Mouse (Mus musculus): ENCODE measurements around the gene BC024978.

The BC024978 gene

GRCm38 (mm10) chr7:27195681-27196611 is at the start of gene BC024978, which contains the start of gene Snrpa:
TSS of gene BC024978 (plus strand) at chr7:27195781.
TSS of gene Snrpa (minus strand) at chr7:27196271.
- DNase-seq (ENCODE audit: low read depth in 1 of 2, low spot score in 2 of 2): peak; percentile 91 to 97

GRCm38 (mm10) chr7:27153205-27153764 is 42.3 kb upstream of the BC024978 start, which contains the start of gene Cyp2t4:
TSS of gene Cyp2t4 (plus strand) at chr7:27153714.
- no peak for DNase-seq (ENCODE audit: low read depth in 1 of 2, low spot score in 2 of 2)

GRCm38 (mm10) chr7:27156005-27156404 is 39.6 kb upstream of the BC024978 start:
- DNase-seq (ENCODE audit: low read depth in 1 of 2, low spot score in 2 of 2): no peak

- DNase-seq (ENCODE audit: low read depth in 1 of 2, low spot score in 2 of 2): no peak
Observed at GRCm38 (mm10) chr7:27158171-27158570, 37.4 kb upstream of the BC024978 start.

- DNase-seq (ENCODE audit: low read depth in 1 of 2, low spot score in 2 of 2): no peak
Observed at GRCm38 (mm10) chr7:27159256-27159655, 36.3 kb upstream of the BC024978 start.

- peak; percentile 48 to 73 for DNase-seq (ENCODE audit: low read depth in 1 of 2, low spot score in 2 of 2)
Observed at GRCm38 (mm10) chr7:27159882-27160281, 35.7 kb upstream of the BC024978 start.

GRCm38 (mm10) chr7:27160921-27161320 is 34.7 kb upstream of the BC024978 start:
- DNase-seq (ENCODE audit: low read depth in 1 of 2, low spot score in 2 of 2): no peak

- DNase-seq (ENCODE audit: low read depth in 1 of 2, low spot score in 2 of 2): no peak
Observed at GRCm38 (mm10) chr7:27161744-27162143, 33.8 kb upstream of the BC024978 start.

GRCm38 (mm10) chr7:27162780-27163449 is 32.7 kb upstream of the BC024978 start:
- DNase-seq (ENCODE audit: low read depth in 1 of 2, low spot score in 2 of 2): no peak

- DNase-seq (ENCODE audit: low read depth in 1 of 2, low spot score in 2 of 2): no peak
Observed at GRCm38 (mm10) chr7:27163450-27163805, 32.2 kb upstream of the BC024978 start.

- DNase-seq (ENCODE audit: low read depth in 1 of 2, low spot score in 2 of 2): no peak
Observed at GRCm38 (mm10) chr7:27164112-27164947, 31.3 kb upstream of the BC024978 start.

- no peak for DNase-seq (ENCODE audit: low read depth in 1 of 2, low spot score in 2 of 2)
Observed at GRCm38 (mm10) chr7:27165007-27165655, 30.4 kb upstream of the BC024978 start.

- no peak for DNase-seq (ENCODE audit: low read depth in 1 of 2, low spot score in 2 of 2)
Observed at GRCm38 (mm10) chr7:27165696-27166095, 29.9 kb upstream of the BC024978 start.

- peak; percentile 40 to 65 for DNase-seq (ENCODE audit: low read depth in 1 of 2, low spot score in 2 of 2)
Observed at GRCm38 (mm10) chr7:27166229-27166613, 29.4 kb upstream of the BC024978 start.

- peak; percentile 83 to 91 for DNase-seq (ENCODE audit: low read depth in 1 of 2, low spot score in 2 of 2)
Observed at GRCm38 (mm10) chr7:27166614-27167474, 28.7 kb upstream of the BC024978 start, which contains the start of gene Egln2. TSS of gene Egln2 (minus strand) at chr7:27166802.

GRCm38 (mm10) chr7:27167475-27168094 is 28.0 kb upstream of the BC024978 start:
- no peak for DNase-seq (ENCODE audit: low read depth in 1 of 2, low spot score in 2 of 2)

GRCm38 (mm10) chr7:27168371-27168770 is 27.2 kb upstream of the BC024978 start:
- no peak for DNase-seq (ENCODE audit: low read depth in 1 of 2, low spot score in 2 of 2)

- no peak for DNase-seq (ENCODE audit: low read depth in 1 of 2, low spot score in 2 of 2)
Observed at GRCm38 (mm10) chr7:27170981-27171380, 24.6 kb upstream of the BC024978 start.

GRCm38 (mm10) chr7:27174496-27174895 is 21.1 kb upstream of the BC024978 start:
- DNase-seq (ENCODE audit: low read depth in 1 of 2, low spot score in 2 of 2): no peak

Measured in monocyte, adult 2 months (primary cell).